Mouse (Mus musculus): ENCODE data around the gene Cdc27. TPM values are rescaled to one million over a fixed set of nuclear protein-coding genes. Genes with fewer than 3 reads are reported as not detected.
A peak's percentile ranks its signal among the peaks of the same experiment; 100 is the strongest.

Cdc27 gene
- total and polyA plus RNA-seq, 3 experiments = 34.0 to 86.8 (median 71.9) TPM

DNA sequence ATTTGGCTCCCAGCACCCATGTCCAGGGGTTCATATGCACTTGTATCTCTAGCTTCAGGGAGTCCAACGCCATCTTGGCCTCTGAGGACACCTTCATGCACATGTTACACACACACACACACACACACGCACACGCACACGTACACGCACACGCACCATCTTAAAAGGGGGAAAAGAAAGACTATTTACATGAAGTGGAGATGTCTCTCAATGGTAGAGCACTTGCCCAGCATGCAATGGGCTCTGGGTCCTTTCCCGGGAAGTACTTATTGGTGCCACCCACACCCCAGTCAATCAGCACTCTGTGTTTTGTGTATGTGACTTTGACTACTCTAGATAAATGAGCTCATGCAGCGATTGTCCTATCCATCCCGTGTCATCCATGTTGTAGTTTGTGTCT is 37.5 kb upstream of the Cdc27 start:
- DNase-seq (ENCODE audit: extremely low read depth) = no peak
- no peak for TF ChIP-seq JUND (conservative IDR thresholded peaks at IDR 0.05; ENCODE audit: low read depth, low read length)
- Histone ChIP-seq H3K79me2 (replicated peaks; ENCODE audit: control insufficient read depth, extremely low read depth, insufficient read depth, poor library complexity, severe bottlenecking) (no peaks in the 10 kb centered on the region), H3K9me3 (replicated peaks; ENCODE audit: low read length) (peaks cover 7% of the 10 kb centered on the region), H3K9ac (ENCODE audit: insufficient read depth, low read depth) (no peak overlapping the region), H3K36me3 (replicated peaks in 1 of 2; ENCODE audit: control insufficient read depth in 1 of 2, insufficient read depth in 1 of 2, low read length in 1 of 2) (peaks cover 0 to 27% of the 10 kb centered on the region in 2 experiments), H3K4me1 (ENCODE audit: control insufficient read depth in 1 of 2, insufficient read depth in 2 of 2) (peaks cover 10 to 43% of the 10 kb centered on the region in 2 experiments), H3K27me3 (replicated peaks) (no peaks in the 10 kb centered on the region), H3K4me2 (ENCODE audit: insufficient read depth, low read depth, poor library complexity, severe bottlenecking) (no peak overlapping the region), H3K27ac (ENCODE audit: insufficient read depth, low read depth) (no peak overlapping the region), H3K4me3 (replicated peaks in 1 of 3; ENCODE audit: low read depth in 2 of 3, low read length in 2 of 3, poor library complexity in 1 of 3) (no peak overlapping the region)
- dilution Hi-C loops (cut with MboI; ENCODE audit: extremely low pct_ligation_motif_present, extremely low pct_unique_long_range_greater_than_20kb, low sequenced_read_pairs) (no loop called here), in situ Hi-C loops (cut with MboI; ENCODE audit: low pct_ligation_motif_present, low pct_unique_long_range_greater_than_20kb, low sequenced_read_pairs) (loop anchor here (10.0 to 25.0 kb wide), 3 partner anchors 73 to 537 kb away; partner anchors contain the start of gene Mettl2)

GRCm38 (mm10) chr11:104585495-104585894 is 35.1 kb upstream of the Cdc27 start:
- dilution Hi-C loops (cut with MboI; ENCODE audit: extremely low pct_ligation_motif_present, extremely low pct_unique_long_range_greater_than_20kb, low sequenced_read_pairs) (no loop called here), in situ Hi-C loops (cut with MboI; ENCODE audit: low pct_ligation_motif_present, low pct_unique_long_range_greater_than_20kb, low sequenced_read_pairs) (loop anchor here (10.0 to 25.0 kb wide), 3 partner anchors 71 to 539 kb away; partner anchors contain the start of gene Mettl2)
- no peak for DNase-seq (ENCODE audit: extremely low read depth)
- no peaks in the 10 kb centered on the region for H3K27me3 ChIP-seq (replicated peaks)
- H3K9ac ChIP-seq (ENCODE audit: insufficient read depth, low read depth) = no peak overlapping the region
- H3K4me3 ChIP-seq (replicated peaks in 1 of 3; ENCODE audit: low read depth in 2 of 3, low read length in 2 of 3, poor library complexity in 1 of 3) = no peak overlapping the region
- peaks cover 7% of the 10 kb centered on the region for H3K9me3 ChIP-seq (replicated peaks; ENCODE audit: low read length)
- H3K79me2 ChIP-seq (replicated peaks; ENCODE audit: control insufficient read depth, extremely low read depth, insufficient read depth, poor library complexity, severe bottlenecking) = no peaks in the 10 kb centered on the region
- peaks cover 11 to 53% of the 10 kb centered on the region in 2 experiments for H3K4me1 ChIP-seq (ENCODE audit: control insufficient read depth in 1 of 2, insufficient read depth in 2 of 2)
- no peak overlapping the region for H3K27ac ChIP-seq (ENCODE audit: insufficient read depth, low read depth)
- TF ChIP-seq POLR2A (IDR thresholded peaks at IDR 0.05; ENCODE audit: low read depth, low read length) (no peak), CTCF (conservative IDR thresholded peaks at IDR 0.05 in 1 of 2, IDR thresholded peaks at IDR 0.05 in 1 of 2; ENCODE audit: low read depth in 2 of 2, low read length in 2 of 2) (peak in 1 of 2 experiments; percentile 31; a peak in 2 of 4 replicates), KAT2A (IDR thresholded peaks at IDR 0.05; ENCODE audit: insufficient replicate concordance, low read length) (no peak)
- peaks cover 0 to 27% of the 10 kb centered on the region in 2 experiments for H3K36me3 ChIP-seq (replicated peaks in 1 of 2; ENCODE audit: control insufficient read depth in 1 of 2, insufficient read depth in 1 of 2, low read length in 1 of 2)
- no peak overlapping the region for H3K4me2 ChIP-seq (ENCODE audit: insufficient read depth, low read depth, poor library complexity, severe bottlenecking)

DNA sequence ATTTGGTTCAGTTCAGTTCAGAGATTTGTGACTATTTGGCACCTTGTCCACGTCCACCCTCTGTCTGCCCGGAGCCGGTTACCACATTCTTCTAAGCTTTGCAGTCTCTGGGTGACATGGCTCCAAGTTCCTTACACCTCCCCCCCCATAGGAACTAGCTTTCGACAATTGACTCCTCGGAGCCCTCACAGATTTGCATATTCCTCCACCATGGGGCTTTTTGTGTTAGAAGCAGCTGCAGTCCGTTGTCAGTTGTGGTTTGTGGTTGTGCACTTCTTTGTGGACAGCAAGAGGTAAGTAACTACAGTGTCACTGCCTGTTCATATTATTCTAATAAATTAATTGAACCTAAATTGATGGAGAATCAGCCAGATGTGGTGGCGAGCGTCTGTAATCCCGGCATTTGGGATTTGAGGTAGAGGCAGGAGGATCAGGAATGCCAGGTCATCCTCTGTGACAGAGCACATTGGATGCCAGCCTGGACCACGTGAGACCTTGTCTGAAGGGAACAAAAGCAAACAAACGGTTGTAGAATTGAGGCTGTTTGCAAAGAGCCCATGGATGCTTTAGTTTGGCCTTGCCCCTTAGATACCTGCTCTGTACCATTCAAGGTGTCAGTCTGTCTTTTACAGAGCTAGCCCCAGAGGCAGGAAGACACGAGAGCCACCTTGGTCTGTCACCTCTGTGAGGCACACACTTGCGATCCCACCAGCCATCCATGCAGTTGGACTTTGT is 32.4 kb upstream of the Cdc27 start:
- peak; percentile 99 for DNase-seq (ENCODE audit: extremely low read depth)
- Histone ChIP-seq H3K27ac (ENCODE audit: insufficient read depth, low read depth) (peak overlapping the region; percentile 70), H3K4me3 (replicated peaks in 1 of 3; ENCODE audit: low read depth in 2 of 3, low read length in 2 of 3, poor library complexity in 1 of 3) (peak overlapping the region; percentile 49 to 54 (median 50)), H3K9ac (ENCODE audit: insufficient read depth, low read depth) (peak overlapping the region; percentile 87), H3K27me3 (replicated peaks) (no peaks in the 10 kb centered on the region), H3K4me2 (ENCODE audit: insufficient read depth, low read depth, poor library complexity, severe bottlenecking) (peak overlapping the region; percentile 94), H3K36me3 (replicated peaks in 1 of 2; ENCODE audit: control insufficient read depth in 1 of 2, insufficient read depth in 1 of 2, low read length in 1 of 2) (peaks cover 0 to 26% of the 10 kb centered on the region in 2 experiments), H3K4me1 (ENCODE audit: control insufficient read depth in 1 of 2, insufficient read depth in 2 of 2) (peaks cover 11 to 57% of the 10 kb centered on the region in 2 experiments), H3K9me3 (replicated peaks; ENCODE audit: low read length) (peaks cover 7% of the 10 kb centered on the region), H3K79me2 (replicated peaks; ENCODE audit: control insufficient read depth, extremely low read depth, insufficient read depth, poor library complexity, severe bottlenecking) (no peaks in the 10 kb centered on the region)
- dilution Hi-C loops (cut with MboI; ENCODE audit: extremely low pct_ligation_motif_present, extremely low pct_unique_long_range_greater_than_20kb, low sequenced_read_pairs) (no loop called here), in situ Hi-C loops (cut with MboI; ENCODE audit: low pct_ligation_motif_present, low pct_unique_long_range_greater_than_20kb, low sequenced_read_pairs) (loop anchor here (10.0 to 25.0 kb wide), 3 partner anchors 68 to 542 kb away; partner anchors contain the start of gene Mettl2)
- TF ChIP-seq POLR2AphosphoS2 (IDR thresholded peaks at IDR 0.05; ENCODE audit: low read depth, low read length) (no peak), BHLHE40 (IDR thresholded peaks at IDR 0.05; ENCODE audit: low read depth, low read length) (peak; percentile 82), MEF2A (IDR thresholded peaks at IDR 0.05; ENCODE audit: borderline replicate concordance, low read depth, low read length) (peak; percentile 89), TCF12 (IDR thresholded peaks at IDR 0.05; ENCODE audit: low read depth, low read length) (peak; percentile 98), UBTF (IDR thresholded peaks at IDR 0.05; ENCODE audit: low read depth, low read length) (no peak), MAX (IDR thresholded peaks at IDR 0.05; ENCODE audit: low read length) (peak; percentile 53), EP300 (IDR thresholded peaks at IDR 0.05; ENCODE audit: low read length) (peak; percentile 94), SMC3 (IDR thresholded peaks at IDR 0.05; ENCODE audit: low read depth, low read length) (no peak), NRF1 (IDR thresholded peaks at IDR 0.05; ENCODE audit: low read depth, low read length) (no peak), ETS1 (conservative IDR thresholded peaks at IDR 0.05; ENCODE audit: low read depth, low read length) (peak; percentile 84), TBP (conservative IDR thresholded peaks at IDR 0.05; ENCODE audit: low read depth, low read length) (no peak), ZMIZ1 (IDR thresholded peaks at IDR 0.05; ENCODE audit: low read depth, low read length) (no peak), E2F4 (IDR thresholded peaks at IDR 0.05; ENCODE audit: insufficient replicate concordance, low read depth, low read length) (no peak), USF2 (conservative IDR thresholded peaks at IDR 0.05; ENCODE audit: low read depth, low read length) (no peak), MYC (IDR thresholded peaks at IDR 0.05; ENCODE audit: low read depth, low read length) (peak; percentile 66; the same call in 1 of the 2 replicates), KAT2A (IDR thresholded peaks at IDR 0.05; ENCODE audit: insufficient replicate concordance, low read length) (no peak), USF1 (IDR thresholded peaks at IDR 0.05; ENCODE audit: low read depth, low read length) (peak; percentile 15; the same call in 1 of the 2 replicates), PAX5 (IDR thresholded peaks at IDR 0.05; ENCODE audit: low read length) (no peak), NELFE (IDR thresholded peaks at IDR 0.05; ENCODE audit: low read depth, low read length) (no peak; the same call in 1 of the 2 replicates), ZC3H11A (IDR thresholded peaks at IDR 0.05; ENCODE audit: low read depth, low read length) (no peak), RAD21 (IDR thresholded peaks at IDR 0.05; ENCODE audit: low read depth, low read length) (no peak; the same call in 1 of the 2 replicates), POLR2A (IDR thresholded peaks at IDR 0.05; ENCODE audit: low read depth, low read length) (peak; percentile 15), JUND (conservative IDR thresholded peaks at IDR 0.05; ENCODE audit: low read depth, low read length) (no peak; the same call in 1 of the 2 replicates)

All from CH12.LX (cell line).